Mouse (Mus musculus): ENCODE measurements at regions not wholly inside any gene's neighbourhood (a gene's known extent, or its start where the extent isn't known, plus 50 kb on each side); places are given as distances from the start of the nearest gene placed in this dataset.

DNA sequence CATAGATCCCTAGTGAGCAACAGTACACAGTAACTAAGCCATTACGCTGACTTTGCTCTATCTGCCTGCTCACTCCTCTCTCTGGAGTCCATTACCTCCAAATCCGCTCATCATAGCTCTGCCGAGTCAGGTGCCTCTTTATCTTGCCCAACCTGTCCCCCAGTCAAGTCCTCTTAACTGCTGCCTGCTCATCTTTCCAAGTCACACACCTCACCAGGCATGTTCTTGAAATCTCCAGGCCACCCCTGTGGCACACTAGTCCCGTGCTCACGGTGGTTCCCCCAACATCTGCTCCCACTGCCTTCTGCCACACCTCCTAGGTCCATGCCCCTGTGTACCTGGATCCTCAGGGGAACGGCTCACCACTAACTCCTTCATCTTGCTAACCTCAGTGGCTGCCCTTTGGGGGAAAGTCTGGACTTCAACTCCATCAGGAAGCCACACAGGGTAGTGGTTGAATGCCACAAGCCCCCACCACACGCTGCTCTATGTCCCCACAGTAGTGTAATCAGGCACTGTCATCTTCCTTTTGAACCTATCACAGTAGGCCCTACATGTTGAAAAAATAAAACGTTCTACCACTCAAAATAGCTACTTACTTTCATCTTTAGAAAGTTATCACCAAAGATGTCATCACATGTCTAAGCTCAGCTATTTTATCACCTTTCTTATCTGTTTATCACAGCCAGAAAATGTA is 126.3 kb upstream of the Klf14 start:
- no peak for ATAC-seq
- 96% methylated on average over 8 of the region's 8 CpGs for WGBS

DNA sequence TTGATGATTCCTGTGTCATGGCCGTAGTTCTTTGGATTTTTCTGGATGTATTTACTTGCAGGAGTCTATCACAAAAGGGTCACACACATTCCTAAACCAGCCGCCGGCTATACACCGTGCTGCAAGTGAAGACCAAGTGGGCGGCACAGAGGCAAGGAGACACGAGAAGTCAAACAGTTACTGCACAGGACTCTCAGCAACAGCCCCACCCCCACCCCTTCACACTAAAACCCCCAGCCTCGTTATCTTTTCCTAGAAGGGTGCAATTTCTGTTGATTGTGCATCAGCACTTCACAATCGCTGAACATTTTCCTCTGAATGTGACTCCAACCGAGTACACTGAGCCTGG is 126.9 kb upstream of the Klf14 start:
- no peak overlapping the region for H3K4me2 ChIP-seq (ENCODE audit: low read length)
- no peak overlapping the region for H3K27ac ChIP-seq (ENCODE audit: low read depth, low read length)
- H3K36me3 ChIP-seq (ENCODE audit: control insufficient read depth, insufficient read depth, low read length): no peaks in the 10 kb centered on the region
- no peak for ATAC-seq
- H3K4me1 ChIP-seq (ENCODE audit: control insufficient read depth, insufficient read depth, low read depth, low read length): peaks cover 19% of the 10 kb centered on the region
- no peak overlapping the region for H3K4me3 ChIP-seq (ENCODE audit: low read length)
- 72% methylated on average over 9 of the region's 9 CpGs for WGBS
- H3K27me3 ChIP-seq (replicated peaks; ENCODE audit: control insufficient read depth, insufficient read depth, low read length): no peaks in the 10 kb centered on the region
- H3K9me3 ChIP-seq (ENCODE audit: control insufficient read depth, low read length): no peaks in the 10 kb centered on the region
- H3K9ac ChIP-seq (ENCODE audit: low read depth, low read length): no peak overlapping the region

More for the DNA sequence above, 126.3 kb upstream of the Klf14 start:
- Histone ChIP-seq H3K9me3 (ENCODE audit: control insufficient read depth, low read length) (no peaks in the 10 kb centered on the region), H3K4me1 (ENCODE audit: control insufficient read depth, insufficient read depth, low read depth, low read length) (peaks cover 19% of the 10 kb centered on the region), H3K27me3 (replicated peaks; ENCODE audit: control insufficient read depth, insufficient read depth, low read length) (no peaks in the 10 kb centered on the region), H3K27ac (ENCODE audit: low read depth, low read length) (no peak overlapping the region), H3K4me2 (ENCODE audit: low read length) (no peak overlapping the region), H3K9ac (ENCODE audit: low read depth, low read length) (no peak overlapping the region), H3K36me3 (ENCODE audit: control insufficient read depth, insufficient read depth, low read length) (no peaks in the 10 kb centered on the region), H3K4me3 (ENCODE audit: low read length) (no peak overlapping the region)

DNA sequence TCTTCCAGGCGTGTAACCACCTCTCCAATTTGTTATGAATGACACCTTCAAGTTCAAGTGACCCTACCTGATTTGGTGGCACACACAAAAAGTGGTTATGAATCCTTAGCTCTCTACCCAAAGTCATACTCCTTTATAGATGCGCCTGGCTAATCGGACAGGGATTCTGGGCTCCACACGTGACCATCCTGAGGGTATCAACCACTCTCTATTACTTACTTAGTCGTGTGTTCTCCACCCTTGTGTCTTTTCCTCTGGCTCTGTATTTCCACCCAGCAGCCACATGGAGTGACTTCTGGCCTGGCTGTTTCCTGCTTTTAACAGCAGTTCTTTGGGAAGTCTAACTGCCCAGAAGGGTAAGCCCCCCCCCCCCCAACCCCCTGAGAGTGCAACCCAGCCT is 127.4 kb upstream of the Klf14 start:
- no peaks in the 10 kb centered on the region for H3K27me3 ChIP-seq (replicated peaks; ENCODE audit: control insufficient read depth, insufficient read depth, low read length)
- H3K4me1 ChIP-seq (ENCODE audit: control insufficient read depth, insufficient read depth, low read depth, low read length): peaks cover 19% of the 10 kb centered on the region
- WGBS: 88% methylated on average over 5 of the region's 5 CpGs
- no peak overlapping the region for H3K9ac ChIP-seq (ENCODE audit: low read depth, low read length)
- H3K9me3 ChIP-seq (ENCODE audit: control insufficient read depth, low read length): no peaks in the 10 kb centered on the region
- H3K4me3 ChIP-seq (ENCODE audit: low read length): no peak overlapping the region
- ATAC-seq: no peak
- no peaks in the 10 kb centered on the region for H3K36me3 ChIP-seq (ENCODE audit: control insufficient read depth, insufficient read depth, low read length)
- no peak overlapping the region for H3K27ac ChIP-seq (ENCODE audit: low read depth, low read length)
- no peak overlapping the region for H3K4me2 ChIP-seq (ENCODE audit: low read length)

DNA sequence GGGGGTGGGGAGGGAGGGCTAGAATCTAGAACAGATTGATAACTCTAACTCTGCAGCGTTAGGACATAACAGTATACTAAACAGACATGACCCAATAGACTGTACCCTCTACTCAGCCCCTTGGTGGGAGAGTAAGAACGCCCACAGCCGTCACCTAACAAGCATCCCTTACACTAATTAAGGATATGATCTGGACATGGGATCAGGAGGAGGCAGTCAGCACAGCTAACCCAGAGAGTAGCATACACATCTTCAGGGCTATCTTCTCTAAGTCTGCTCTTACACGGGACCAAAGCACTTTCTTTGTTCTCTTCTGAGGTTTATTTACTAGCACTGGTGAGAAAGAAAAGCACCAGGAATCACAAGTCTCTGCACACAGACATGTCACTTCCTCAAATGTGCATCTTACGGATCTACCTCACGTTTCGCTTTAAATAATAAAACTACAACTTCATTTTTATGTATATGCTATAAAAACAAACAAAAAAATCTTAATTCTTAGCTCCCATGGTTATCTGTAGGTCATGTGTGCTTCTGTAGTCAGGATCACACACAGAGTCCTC is 128.0 kb upstream of the Klf14 start:
- H3K9ac ChIP-seq (ENCODE audit: low read depth, low read length): no peak overlapping the region
- H3K36me3 ChIP-seq (ENCODE audit: control insufficient read depth, insufficient read depth, low read length): no peaks in the 10 kb centered on the region
- H3K27ac ChIP-seq (ENCODE audit: low read depth, low read length): no peak overlapping the region
- no peak overlapping the region for H3K4me2 ChIP-seq (ENCODE audit: low read length)
- no peak overlapping the region for H3K4me3 ChIP-seq (ENCODE audit: low read length)
- no peaks in the 10 kb centered on the region for H3K9me3 ChIP-seq (ENCODE audit: control insufficient read depth, low read length)
- WGBS: 79% methylated on average over 7 of the region's 7 CpGs
- no peak for ATAC-seq
- no peaks in the 10 kb centered on the region for H3K27me3 ChIP-seq (replicated peaks; ENCODE audit: control insufficient read depth, insufficient read depth, low read length)
- peaks cover 19% of the 10 kb centered on the region for H3K4me1 ChIP-seq (ENCODE audit: control insufficient read depth, insufficient read depth, low read depth, low read length)

DNA sequence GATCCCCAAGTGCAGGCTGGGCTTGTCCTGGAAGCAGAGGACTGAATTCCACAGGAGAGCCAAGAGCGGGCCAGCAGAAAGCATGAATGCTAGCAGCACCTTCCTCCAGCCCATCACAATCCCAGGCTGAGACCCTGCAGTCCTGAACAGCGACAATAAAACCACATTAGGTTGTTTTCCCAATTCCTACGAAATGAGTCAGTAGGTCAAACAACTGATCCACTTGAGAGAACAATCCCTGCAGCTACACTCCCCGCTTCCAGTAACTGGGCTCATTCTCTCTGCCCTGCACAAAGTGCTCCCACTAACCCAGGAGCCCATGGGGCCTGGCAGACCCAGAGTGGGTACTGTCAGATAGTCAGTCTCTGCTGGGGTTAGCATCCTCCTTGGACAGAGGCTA is 128.6 kb upstream of the Klf14 start:
- no peaks in the 10 kb centered on the region for H3K27me3 ChIP-seq (replicated peaks; ENCODE audit: control insufficient read depth, insufficient read depth, low read length)
- no peak overlapping the region for H3K4me2 ChIP-seq (ENCODE audit: low read length)
- no peak overlapping the region; the same call in 1 of the 2 replicates for H3K27ac ChIP-seq (ENCODE audit: low read depth, low read length)
- H3K9me3 ChIP-seq (ENCODE audit: control insufficient read depth, low read length): no peaks in the 10 kb centered on the region
- no peaks in the 10 kb centered on the region for H3K36me3 ChIP-seq (ENCODE audit: control insufficient read depth, insufficient read depth, low read length)
- no peak overlapping the region for H3K9ac ChIP-seq (ENCODE audit: low read depth, low read length)
- H3K4me3 ChIP-seq (ENCODE audit: low read length): no peak overlapping the region
- ATAC-seq: no peak
- 54% methylated on average over 4 of the region's 4 CpGs for WGBS
- H3K4me1 ChIP-seq (ENCODE audit: control insufficient read depth, insufficient read depth, low read depth, low read length): peaks cover 19% of the 10 kb centered on the region

DNA sequence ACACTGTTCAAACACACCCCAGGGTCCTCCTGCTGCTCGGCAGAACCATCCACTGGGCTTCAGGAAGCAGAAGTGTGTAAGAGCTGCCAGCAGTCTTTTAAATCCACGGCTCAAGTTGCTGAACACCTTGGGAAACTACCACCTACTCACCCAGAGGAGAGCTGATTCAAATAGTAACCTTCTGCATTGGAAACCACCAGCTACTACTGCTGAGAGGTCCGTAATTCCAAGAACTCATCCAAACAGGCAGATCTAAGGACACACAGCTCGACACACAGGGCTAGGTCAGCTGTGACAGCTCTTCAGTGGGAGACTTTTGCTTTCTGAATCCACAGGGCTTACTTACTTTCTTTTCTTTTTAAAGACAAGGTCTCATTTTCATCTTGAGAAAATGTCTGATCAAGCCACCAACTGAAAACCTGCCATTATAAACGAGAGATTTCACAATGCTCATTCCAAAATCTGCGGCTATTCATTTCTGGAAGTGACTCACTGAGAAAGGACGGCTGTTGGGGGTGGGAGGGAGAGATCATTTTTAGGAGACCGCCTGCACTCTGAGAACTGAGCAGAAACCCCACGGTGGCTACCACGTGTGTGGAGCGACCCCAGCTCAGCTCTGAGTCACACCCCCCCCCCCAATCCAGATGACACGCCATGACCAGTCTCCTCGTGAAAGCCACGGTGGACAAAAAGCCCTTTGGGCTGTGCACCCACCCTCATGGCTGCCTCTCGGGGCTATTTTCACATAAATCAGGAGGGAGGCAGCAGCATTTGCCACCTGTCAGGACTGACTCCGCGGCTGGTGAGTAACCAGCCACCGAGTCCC is 129.5 kb upstream of the Klf14 start:
- Histone ChIP-seq H3K4me1 (ENCODE audit: control insufficient read depth, insufficient read depth, low read depth, low read length) (peaks cover 19% of the 10 kb centered on the region), H3K36me3 (ENCODE audit: control insufficient read depth, insufficient read depth, low read length) (no peaks in the 10 kb centered on the region), H3K4me3 (ENCODE audit: low read length) (peak overlapping the region; percentile 32), H3K27ac (ENCODE audit: low read depth, low read length) (peak overlapping the region; percentile 61), H3K27me3 (replicated peaks; ENCODE audit: control insufficient read depth, insufficient read depth, low read length) (no peaks in the 10 kb centered on the region), H3K9me3 (ENCODE audit: control insufficient read depth, low read length) (no peaks in the 10 kb centered on the region), H3K9ac (ENCODE audit: low read depth, low read length) (peak overlapping the region; percentile 51), H3K4me2 (ENCODE audit: low read length) (peak overlapping the region; percentile 60)
- peak; percentile 53 for ATAC-seq
- WGBS: 15% methylated on average over 18 of the region's 18 CpGs

DNA sequence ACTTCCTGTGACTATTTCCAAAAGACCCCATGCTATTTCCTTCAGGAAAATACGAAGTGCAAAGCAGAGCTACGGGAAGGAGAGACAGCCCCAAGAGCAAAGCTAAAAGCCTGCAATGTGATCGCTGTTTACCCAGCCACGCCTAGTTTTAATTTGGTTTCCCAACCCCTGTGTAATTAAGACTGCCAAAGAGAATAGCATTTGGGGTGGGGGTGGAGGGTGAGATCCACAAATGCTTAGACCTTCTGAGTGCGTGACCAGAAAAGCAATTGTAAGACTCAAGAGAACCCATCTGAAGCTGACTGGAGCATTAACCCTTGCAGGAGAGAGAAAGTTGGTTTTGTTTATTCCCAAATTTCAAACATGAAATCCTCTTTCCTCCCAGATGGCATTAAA is 130.1 kb upstream of the Klf14 start:
- H3K4me2 ChIP-seq (ENCODE audit: low read length): peak overlapping the region; percentile 60
- ATAC-seq: peak; percentile 66
- H3K4me3 ChIP-seq (ENCODE audit: low read length): peak overlapping the region; percentile 32
- no peaks in the 10 kb centered on the region for H3K27me3 ChIP-seq (replicated peaks; ENCODE audit: control insufficient read depth, insufficient read depth, low read length)
- H3K27ac ChIP-seq (ENCODE audit: low read depth, low read length): peak overlapping the region; percentile 61
- H3K4me1 ChIP-seq (ENCODE audit: control insufficient read depth, insufficient read depth, low read depth, low read length): peaks cover 19% of the 10 kb centered on the region
- no peaks in the 10 kb centered on the region for H3K36me3 ChIP-seq (ENCODE audit: control insufficient read depth, insufficient read depth, low read length)
- H3K9ac ChIP-seq (ENCODE audit: low read depth, low read length): peak overlapping the region; percentile 51
- H3K9me3 ChIP-seq (ENCODE audit: control insufficient read depth, low read length): no peaks in the 10 kb centered on the region
- 19% methylated on average over 5 of the region's 5 CpGs for WGBS

DNA sequence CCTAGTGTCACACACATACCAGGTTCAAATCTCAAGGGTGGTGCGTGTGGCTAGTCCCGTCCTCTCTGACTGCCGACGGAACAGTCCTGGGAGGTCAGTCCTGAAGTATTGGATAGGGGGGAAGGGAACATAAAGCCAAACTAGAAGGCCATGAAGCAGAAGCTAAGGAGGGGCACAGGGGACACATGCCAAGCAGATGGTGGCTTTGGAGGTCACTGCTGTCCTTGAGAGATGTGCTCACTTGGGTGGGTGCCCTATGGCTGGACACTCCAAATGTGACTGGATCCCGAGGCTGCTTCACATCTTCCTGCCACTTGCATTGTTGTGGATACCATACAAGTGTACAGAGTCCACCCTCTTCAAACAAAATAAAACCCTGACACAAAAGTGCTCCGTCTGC is 131.4 kb upstream of the Klf14 start:
- ATAC-seq: no peak
- H3K4me3 ChIP-seq (ENCODE audit: low read length): no peak overlapping the region
- H3K27ac ChIP-seq (ENCODE audit: low read depth, low read length): no peak overlapping the region
- no peaks in the 10 kb centered on the region for H3K27me3 ChIP-seq (replicated peaks; ENCODE audit: control insufficient read depth, insufficient read depth, low read length)
- H3K4me1 ChIP-seq (ENCODE audit: control insufficient read depth, insufficient read depth, low read depth, low read length): peaks cover 19% of the 10 kb centered on the region
- no peak overlapping the region for H3K9ac ChIP-seq (ENCODE audit: low read depth, low read length)
- H3K36me3 ChIP-seq (ENCODE audit: control insufficient read depth, insufficient read depth, low read length): no peaks in the 10 kb centered on the region
- H3K9me3 ChIP-seq (ENCODE audit: control insufficient read depth, low read length): no peaks in the 10 kb centered on the region
- H3K4me2 ChIP-seq (ENCODE audit: low read length): no peak overlapping the region
- WGBS: 82% methylated on average over 6 of the region's 6 CpGs

DNA sequence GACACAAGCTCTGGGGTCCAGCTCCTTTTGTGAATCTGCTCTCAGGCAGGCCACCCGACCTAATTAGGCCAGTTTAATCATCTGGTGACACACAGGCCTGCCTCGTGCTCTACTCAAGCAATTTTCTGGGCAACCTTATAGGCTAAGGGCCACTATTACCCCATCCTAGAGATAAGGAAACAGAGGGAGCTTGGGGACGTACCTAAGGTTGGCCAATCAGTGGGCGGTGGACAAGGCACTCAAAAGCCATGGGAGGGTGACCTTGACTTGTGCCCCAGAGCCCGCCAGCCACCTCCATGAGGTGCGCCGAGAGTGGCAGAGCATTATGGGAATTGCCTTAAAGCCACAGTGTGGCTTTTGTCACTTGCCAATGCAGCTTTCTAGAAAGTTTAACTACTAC is 131.9 kb upstream of the Klf14 start:
- WGBS: 86% methylated on average over 7 of the region's 7 CpGs
- H3K36me3 ChIP-seq (ENCODE audit: control insufficient read depth, insufficient read depth, low read length): no peaks in the 10 kb centered on the region

More for the DNA sequence above, 131.9 kb upstream of the Klf14 start:
- ATAC-seq: no peak
- H3K27me3 ChIP-seq (replicated peaks; ENCODE audit: control insufficient read depth, insufficient read depth, low read length): no peaks in the 10 kb centered on the region
- H3K4me3 ChIP-seq (ENCODE audit: low read length): no peak overlapping the region
- H3K4me2 ChIP-seq (ENCODE audit: low read length): no peak overlapping the region
- no peaks in the 10 kb centered on the region for H3K9me3 ChIP-seq (ENCODE audit: control insufficient read depth, low read length)
- no peak overlapping the region for H3K27ac ChIP-seq (ENCODE audit: low read depth, low read length)
- H3K4me1 ChIP-seq (ENCODE audit: control insufficient read depth, insufficient read depth, low read depth, low read length): peaks cover 19% of the 10 kb centered on the region
- no peak overlapping the region for H3K9ac ChIP-seq (ENCODE audit: low read depth, low read length)

All from hindbrain, embryonic 16.5 days (tissue).